Mouse (Mus musculus) midbrain, embryonic 10.5 days (tissue): ENCODE data around the gene 2310061N02Rik. TPM values are rescaled to one million over a fixed set of nuclear protein-coding genes. Genes with fewer than 3 reads are reported as not detected.

ENCODE experiments used
- DNase-seq: peaks from one replicate; pipeline ENCODE4 v3.0.0-alpha.2; 2017; ENCODE audit warnings: low spot score
- H3K27ac ChIP-seq: fragments of 300-500 bp; sonication (generic); replicated peaks from 2 replicates; pipeline ENCODE4 v1.5.1; 2016; ENCODE audit warnings: mild to moderate bottlenecking
- H3K27me3 ChIP-seq: fragments of 300-500 bp; sonication (generic); 2 replicates; pipeline ENCODE4 v1.6.1; 2016; ENCODE audit warnings: low read depth, mild to moderate bottlenecking; ENCODE audit not compliant: poor library complexity, severe bottlenecking
- H3K36me3 ChIP-seq: fragments of 300-500 bp; sonication (generic); 2 replicates; pipeline ENCODE4 v1.6.1; 2016; ENCODE audit warnings: mild to moderate bottlenecking, moderate library complexity
- H3K4me1 ChIP-seq: fragments of 300-500 bp; sonication (generic); 2 replicates; pipeline ENCODE4 v1.6.1; 2016
- H3K4me3 ChIP-seq: fragments of 300-500 bp; sonication (generic); 2 replicates; pipeline ENCODE4 v1.5.1; 2016; ENCODE audit warnings: mild to moderate bottlenecking, moderate library complexity
- H3K9me3 ChIP-seq: fragments of 300-500 bp; sonication (generic); replicated peaks from 2 replicates; pipeline ENCODE4 v1.6.1; 2016; ENCODE audit warnings: mild to moderate bottlenecking
- WGBS: fragments of 180-500 bp; shearing (Covaris S2); methylation state at CpG from one replicate; pipeline ENCODE4 v1.1.7; 2016; 5-methylcytosine and 5-hydroxymethylcytosine counted together
- polyA plus RNA-seq: library from polyadenylated mRNA; unstranded; fragments of >200 nt; fragmentation: Nextera tagmentation; extraction: Ambion mirVana; gene quantifications from 2 replicates; pipeline ENCODE4 v1.2.1, GENCODE M21; 2016

2310061N02Rik gene
- polyA plus RNA-seq, 1 experiment from 2014 or later, result not detected

DNA sequence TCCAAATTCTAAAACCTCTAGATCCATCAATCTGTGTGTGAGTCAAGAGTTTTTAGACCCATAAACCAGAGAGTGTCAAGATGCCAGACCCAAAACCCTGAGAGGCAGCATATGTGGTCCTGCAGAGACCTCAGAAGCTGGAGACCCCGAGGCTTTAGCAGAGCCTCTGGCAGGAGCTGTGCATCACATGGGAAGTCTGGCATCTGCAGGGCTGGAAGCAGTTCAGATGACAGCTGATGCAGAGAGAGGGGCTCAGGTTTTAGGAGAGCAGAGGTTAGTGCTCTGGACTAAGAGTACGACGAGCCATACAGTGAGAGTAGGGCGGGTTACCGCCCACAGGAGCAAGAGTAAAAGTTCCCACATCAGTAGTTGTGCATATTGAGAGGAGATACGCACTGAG lies 28.7 kb downstream of the 2310061N02Rik start:
- Histone ChIP-seq H3K36me3 (no peaks in the 10 kb centered on the region), H3K4me3 (no peak overlapping the region), H3K27me3 (no peaks in the 10 kb centered on the region), H3K4me1 (peaks cover 8% of the 10 kb centered on the region; the same call in 1 of the 2 replicates), H3K9me3 (no peaks in the 10 kb centered on the region), H3K27ac (no peak overlapping the region)
- WGBS, result 89% methylated on average over 6 of the region's 6 CpGs
- DNase-seq, result no peak

DNA sequence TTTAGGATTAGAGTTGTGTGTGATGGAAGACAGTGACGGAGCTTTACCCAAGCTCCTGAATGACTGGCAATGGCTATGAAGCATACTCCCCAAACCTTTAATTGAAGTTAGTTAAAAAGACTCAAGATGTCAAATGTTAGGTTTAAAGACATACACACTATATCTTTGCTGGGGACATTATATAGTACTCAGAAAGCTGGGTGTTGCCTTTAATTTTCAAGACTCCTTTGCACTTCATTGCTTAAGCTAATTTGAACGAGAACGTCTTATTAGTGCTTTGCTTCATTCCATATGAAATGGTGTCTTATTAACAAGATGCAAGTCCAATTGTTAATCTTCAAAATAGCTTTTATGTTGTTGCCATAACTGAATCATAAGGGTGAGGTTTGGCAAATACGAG lies 36.2 kb downstream of the 2310061N02Rik start, which contains the start of gene Krtap27-1:
Gene Krtap27-1 (minus strand): TSS at position 101 of the 400 bp plus-strand sequence.
- no peak within 1 kb of the TSS for H3K4me3 ChIP-seq
- DNase-seq, result no peak
- no peaks in the 10 kb centered on the region for H3K9me3 ChIP-seq
- WGBS, result 92% methylated on average over 4 of the region's 4 CpGs
- no peaks in the 10 kb centered on the region for H3K27me3 ChIP-seq
- no peaks in the 10 kb centered on the region for H3K4me1 ChIP-seq
- no peaks in the 10 kb centered on the region for H3K36me3 ChIP-seq
- no peak within 1 kb of the TSS for H3K27ac ChIP-seq

DNA sequence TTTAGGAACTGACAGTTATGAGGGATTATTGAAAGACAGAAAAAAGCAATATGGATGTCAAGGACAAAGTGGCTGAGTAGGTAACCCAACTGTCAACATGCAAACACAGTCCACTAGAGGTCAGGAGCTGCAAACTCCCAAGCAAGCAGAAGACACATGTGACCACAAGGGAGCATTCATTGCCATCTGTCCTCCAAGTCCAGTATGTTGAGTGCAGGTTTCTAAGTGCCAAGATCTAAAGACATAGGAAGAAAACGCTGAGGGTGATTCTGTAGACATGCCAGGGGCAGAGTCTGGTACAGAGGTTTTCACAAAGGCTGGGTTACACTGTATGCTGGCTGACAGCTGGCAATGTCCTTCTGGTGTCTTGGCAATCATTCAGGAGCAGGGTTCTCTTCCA lies 50.3 kb downstream of the 2310061N02Rik start:
- Histone ChIP-seq H3K4me3 (no peak overlapping the region), H3K27me3 (no peaks in the 10 kb centered on the region), H3K4me1 (no peaks in the 10 kb centered on the region), H3K27ac (no peak overlapping the region), H3K36me3 (no peaks in the 10 kb centered on the region), H3K9me3 (no peaks in the 10 kb centered on the region)
- no peak for DNase-seq
- 59% methylated on average over 1 of the region's 1 CpGs for WGBS

Other genes starting within 250 kb of the 2310061N02Rik start
- not detected in 2 replicates for gene Cldn17, start 201.0 kb downstream of the 2310061N02Rik start, polyA plus RNA-seq
- 0.62 and 0.80 TPM in 2 replicates for gene Cldn8, start 144.8 kb downstream of the 2310061N02Rik start, polyA plus RNA-seq
- gene Krtap24-1, start 95.7 kb downstream of the 2310061N02Rik start, polyA plus RNA-seq, result not detected in 2 replicates
- gene 2310079G19Rik, start 80.3 kb downstream of the 2310061N02Rik start, polyA plus RNA-seq, result not detected in 2 replicates
- not detected in 2 replicates for gene Krtap26-1, start 60.2 kb downstream of the 2310061N02Rik start, polyA plus RNA-seq
- gene Krtap27-1, start 36.3 kb downstream of the 2310061N02Rik start, polyA plus RNA-seq, result not detected in 2 replicates
- gene Krtap13-1, start 20.9 kb upstream of the 2310061N02Rik start, polyA plus RNA-seq, result not detected in 2 replicates
- gene Krtap13, start 43.7 kb upstream of the 2310061N02Rik start, polyA plus RNA-seq, result not detected in 2 replicates
- gene 2310034C09Rik, start 50.9 kb upstream of the 2310061N02Rik start, polyA plus RNA-seq, result not detected in 2 replicates
- not detected in 2 replicates for gene 2310057N15Rik, start 66.2 kb upstream of the 2310061N02Rik start, polyA plus RNA-seq
- gene Gm5965, start 69.9 kb upstream of the 2310061N02Rik start, polyA plus RNA-seq, result not detected in 2 replicates
- not detected in 2 replicates for gene Gm20741, start 104.3 kb upstream of the 2310061N02Rik start, polyA plus RNA-seq
- not detected in 2 replicates for gene Krtap15, start 112.3 kb upstream of the 2310061N02Rik start, polyA plus RNA-seq
- not detected in 2 replicates for gene Krtap14, start 118.2 kb upstream of the 2310061N02Rik start, polyA plus RNA-seq
- not detected in 2 replicates for gene Krtap19-1, start 161.4 kb upstream of the 2310061N02Rik start, polyA plus RNA-seq
- gene Krtap19-2, start 166.3 kb upstream of the 2310061N02Rik start, polyA plus RNA-seq, result not detected in 2 replicates
- gene Krtap19-3, start 170.1 kb upstream of the 2310061N02Rik start, polyA plus RNA-seq, result not detected in 2 replicates
- not detected in 2 replicates for gene Krtap19-4, start 177.1 kb upstream of the 2310061N02Rik start, polyA plus RNA-seq
- not detected in 2 replicates for gene Krtap19-5, start 188.5 kb upstream of the 2310061N02Rik start, polyA plus RNA-seq
- gene Krtap19-9b, start 224.3 kb upstream of the 2310061N02Rik start, polyA plus RNA-seq, result not detected in 2 replicates